Mouse (Mus musculus) E14TG2a.4 (cell line): Measurements from ENCODE around the gene Fbxw7.

Experiments
- H3K27me3 ChIP-seq: 2 replicates; pipeline ENCODE4 v1.6.1; 2014; ENCODE audit warnings: low read length, control low read depth; ENCODE audit not compliant: insufficient read depth
- H3K36me3 ChIP-seq: 2 replicates; pipeline ENCODE4 v1.6.1; 2014; ENCODE audit warnings: low read length, control low read depth; ENCODE audit not compliant: insufficient read depth
- H3K4me1 ChIP-seq: replicated peaks from 2 replicates; pipeline ENCODE4 v1.6.1; 2014; ENCODE audit warnings: low read depth, low read length, control low read depth
- H3K4me3 ChIP-seq: replicated peaks from 2 replicates; pipeline ENCODE4 v1.5.1; 2014; ENCODE audit warnings: mild to moderate bottlenecking, low read length
- H3K9me3 ChIP-seq: 2 replicates; pipeline ENCODE4 v1.6.1; 2014; ENCODE audit warnings: low read length, control low read depth
- CTCF ChIP-seq: conservative IDR thresholded peaks from 2 replicates; pipeline ENCODE4 v1.5.1; 2014; ENCODE audit warnings: low read length
- NANOG ChIP-seq: IDR thresholded peaks from 2 replicates; pipeline ENCODE4 v1.6.1; 2014; ENCODE audit warnings: borderline replicate concordance, low read length, mixed read lengths
- POU5F1 ChIP-seq: IDR thresholded peaks from 2 replicates; pipeline ENCODE4 v1.6.1; 2014; ENCODE audit warnings: low read length, borderline replicate concordance

Gene Fbxw7

GRCm38 (mm10) chr3:84930683-84931082, 115.6 kb downstream of the Fbxw7 start:
- Histone ChIP-seq H3K4me1 (no peaks in the 10 kb centered on the region), H3K27me3 (no peaks in the 10 kb centered on the region), H3K9me3 (no peaks in the 10 kb centered on the region), H3K4me3 (no peak overlapping the region), H3K36me3 (0 out of 2 replicates have a peak, but pooled peaks cover 3% of the 10 kb centered on the region)
- TF ChIP-seq CTCF (no peak), POU5F1 (no peak), NANOG (no peak)

- H3K4me3 ChIP-seq, result no peak overlapping the region
- H3K9me3 ChIP-seq, result no peaks in the 10 kb centered on the region
- H3K36me3 ChIP-seq, result 0 out of 2 replicates have a peak, but pooled peaks cover 3% of the 10 kb centered on the region
- no peak for TF ChIP-seq POU5F1
- no peaks in the 10 kb centered on the region for H3K27me3 ChIP-seq
- H3K4me1 ChIP-seq, result peaks cover 6% of the 10 kb centered on the region
These were observed 120.7 kb downstream of the Fbxw7 start for GRCm38 (mm10) chr3:84935729-84936128.

GRCm38 (mm10) chr3:84936252-84936651, 121.2 kb downstream of the Fbxw7 start:
- Histone ChIP-seq H3K27me3 (no peaks in the 10 kb centered on the region), H3K4me3 (no peak overlapping the region), H3K4me1 (peaks cover 6% of the 10 kb centered on the region), H3K36me3 (0 out of 2 replicates have a peak, but pooled peaks cover under 1% of the 10 kb centered on the region), H3K9me3 (no peaks in the 10 kb centered on the region)
- no peak for TF ChIP-seq POU5F1
- TF ChIP-seq CTCF, result no peak
- no peak for TF ChIP-seq NANOG

- H3K27me3 ChIP-seq, result no peaks in the 10 kb centered on the region
- peaks cover 6% of the 10 kb centered on the region for H3K4me1 ChIP-seq
- no peak overlapping the region for H3K4me3 ChIP-seq
- TF ChIP-seq CTCF, result no peak
- no peak for TF ChIP-seq NANOG
- TF ChIP-seq POU5F1, result no peak
- no peaks in the 10 kb centered on the region for H3K9me3 ChIP-seq
- H3K36me3 ChIP-seq, result no peaks in the 10 kb centered on the region
These were observed 121.9 kb downstream of the Fbxw7 start for GRCm38 (mm10) chr3:84936956-84937355.

- H3K9me3 ChIP-seq, result no peaks in the 10 kb centered on the region
- no peaks in the 10 kb centered on the region for H3K27me3 ChIP-seq
- H3K4me3 ChIP-seq, result no peak overlapping the region
- no peaks in the 10 kb centered on the region for H3K36me3 ChIP-seq
- TF ChIP-seq NANOG (no peak), CTCF (no peak), POU5F1 (no peak)
- H3K4me1 ChIP-seq, result peaks cover 6% of the 10 kb centered on the region
These were observed 122.6 kb downstream of the Fbxw7 start for GRCm38 (mm10) chr3:84937360-84938355.

GRCm38 (mm10) chr3:84944933-84945332, 129.9 kb downstream of the Fbxw7 start:
- no peak overlapping the region for H3K4me3 ChIP-seq
- H3K27me3 ChIP-seq, result no peaks in the 10 kb centered on the region
- no peaks in the 10 kb centered on the region for H3K4me1 ChIP-seq
- TF ChIP-seq POU5F1 (no peak), NANOG (no peak), CTCF (no peak)
- H3K9me3 ChIP-seq, result no peaks in the 10 kb centered on the region
- no peaks in the 10 kb centered on the region for H3K36me3 ChIP-seq

- Histone ChIP-seq H3K4me3 (no peak overlapping the region), H3K4me1 (no peaks in the 10 kb centered on the region), H3K27me3 (no peaks in the 10 kb centered on the region), H3K36me3 (no peaks in the 10 kb centered on the region), H3K9me3 (no peaks in the 10 kb centered on the region)
- TF ChIP-seq CTCF (no peak), POU5F1 (no peak), NANOG (no peak)
These were observed 131.3 kb downstream of the Fbxw7 start for GRCm38 (mm10) chr3:84946381-84946780.

- no peak overlapping the region for H3K4me3 ChIP-seq
- H3K4me1 ChIP-seq, result peaks cover 8% of the 10 kb centered on the region
- TF ChIP-seq NANOG (no peak), CTCF (no peak), POU5F1 (no peak)
- no peaks in the 10 kb centered on the region for H3K27me3 ChIP-seq
- no peaks in the 10 kb centered on the region for H3K9me3 ChIP-seq
- H3K36me3 ChIP-seq, result no peaks in the 10 kb centered on the region
These were observed 134.3 kb downstream of the Fbxw7 start for GRCm38 (mm10) chr3:84949387-84949786.
